Mouse (Mus musculus) neural tube, embryonic 12.5 days (tissue): Measurements from ENCODE around the gene Xpnpep1. TPM values are rescaled to one million over a fixed set of nuclear protein-coding genes. Genes with fewer than 3 reads are reported as not detected.
A peak's percentile ranks its signal among the peaks of the same experiment; 100 is the strongest.

Experiments used
- ATAC-seq: fragments of 200-750 bp; cut with Nextera tagmentation; 2 replicates; pipeline ENCODE4 v1.8.0; 2017; ENCODE audit warnings: low read depth, mild to moderate bottlenecking, moderate TSS enrichment, moderate library complexity; ENCODE audit not compliant: low FRiP score
- H3K27ac ChIP-seq: fragments of 300-500 bp; sonication (generic); 2 replicates; pipeline ENCODE4 v1.5.1; 2016
- H3K27me3 ChIP-seq: fragments of 300-500 bp; sonication (generic); replicated peaks from 2 replicates; pipeline ENCODE4 v1.6.1; 2016; ENCODE audit warnings: mild to moderate bottlenecking
- H3K36me3 ChIP-seq: fragments of 300-500 bp; sonication (generic); 2 replicates; pipeline ENCODE4 v1.6.1; 2016; ENCODE audit warnings: mild to moderate bottlenecking
- H3K4me1 ChIP-seq: fragments of 300-500 bp; sonication (generic); 2 replicates; pipeline ENCODE4 v1.6.1; 2016
- H3K4me2 ChIP-seq: fragments of 300-500 bp; sonication (generic); replicated peaks from 2 replicates; pipeline ENCODE4 v1.6.1; 2016; ENCODE audit warnings: mild to moderate bottlenecking
- H3K4me3 ChIP-seq: fragments of 300-500 bp; sonication (generic); 2 replicates; pipeline ENCODE4 v1.5.1; 2016
- H3K9ac ChIP-seq: fragments of 300-500 bp; sonication (generic); 2 replicates; pipeline ENCODE4 v1.6.1; 2016; ENCODE audit warnings: mild to moderate bottlenecking
- H3K9me3 ChIP-seq: fragments of 300-500 bp; sonication (generic); 2 replicates; pipeline ENCODE4 v1.6.1; 2016; ENCODE audit warnings: mild to moderate bottlenecking
- WGBS: fragments of 180-500 bp; shearing (Covaris S2); methylation state at CpG from one replicate; pipeline ENCODE4 v1.1.7; 2016; 5-methylcytosine and 5-hydroxymethylcytosine counted together
- polyA plus RNA-seq: library from polyadenylated mRNA; unstranded; fragments of >200 nt; fragmentation: Nextera tagmentation; extraction: Ambion mirVana; gene quantifications from 2 replicates; pipeline ENCODE4 v1.2.1, GENCODE M21; 2016

The Xpnpep1 gene
- polyA plus RNA-seq, 1 experiment from 2014 or later = 153 TPM

DNA sequence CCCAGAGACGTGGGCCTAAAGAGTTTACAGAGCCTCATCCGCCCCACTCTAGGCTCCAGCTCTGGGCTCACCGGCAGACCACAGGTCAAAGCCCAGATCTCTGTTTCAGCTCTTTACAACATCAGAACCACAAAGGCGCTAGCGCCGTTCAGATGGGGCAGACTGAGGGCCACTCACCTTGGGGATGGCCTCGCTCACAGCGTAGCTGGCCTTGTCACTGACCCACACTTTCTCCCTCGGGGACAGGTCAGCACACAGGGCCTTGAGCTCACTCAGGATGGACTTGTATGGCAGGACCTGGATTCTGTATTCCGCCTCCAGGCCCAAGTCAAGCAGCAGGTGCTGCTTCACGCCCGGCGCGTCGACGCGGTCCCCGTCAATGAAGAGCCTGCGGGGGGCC, 34.0 kb downstream of the Xpnpep1 start:
- Histone ChIP-seq H3K4me3 (no peak overlapping the region), H3K4me1 (no peaks in the 10 kb centered on the region), H3K27ac (no peak overlapping the region), H3K9ac (no peak overlapping the region), H3K27me3 (no peaks in the 10 kb centered on the region), H3K4me2 (no peak overlapping the region), H3K9me3 (no peaks in the 10 kb centered on the region), H3K36me3 (peaks cover 77% of the 10 kb centered on the region)
- WGBS = 97% methylated on average over 19 of the region's 19 CpGs
- ATAC-seq = no peak

DNA sequence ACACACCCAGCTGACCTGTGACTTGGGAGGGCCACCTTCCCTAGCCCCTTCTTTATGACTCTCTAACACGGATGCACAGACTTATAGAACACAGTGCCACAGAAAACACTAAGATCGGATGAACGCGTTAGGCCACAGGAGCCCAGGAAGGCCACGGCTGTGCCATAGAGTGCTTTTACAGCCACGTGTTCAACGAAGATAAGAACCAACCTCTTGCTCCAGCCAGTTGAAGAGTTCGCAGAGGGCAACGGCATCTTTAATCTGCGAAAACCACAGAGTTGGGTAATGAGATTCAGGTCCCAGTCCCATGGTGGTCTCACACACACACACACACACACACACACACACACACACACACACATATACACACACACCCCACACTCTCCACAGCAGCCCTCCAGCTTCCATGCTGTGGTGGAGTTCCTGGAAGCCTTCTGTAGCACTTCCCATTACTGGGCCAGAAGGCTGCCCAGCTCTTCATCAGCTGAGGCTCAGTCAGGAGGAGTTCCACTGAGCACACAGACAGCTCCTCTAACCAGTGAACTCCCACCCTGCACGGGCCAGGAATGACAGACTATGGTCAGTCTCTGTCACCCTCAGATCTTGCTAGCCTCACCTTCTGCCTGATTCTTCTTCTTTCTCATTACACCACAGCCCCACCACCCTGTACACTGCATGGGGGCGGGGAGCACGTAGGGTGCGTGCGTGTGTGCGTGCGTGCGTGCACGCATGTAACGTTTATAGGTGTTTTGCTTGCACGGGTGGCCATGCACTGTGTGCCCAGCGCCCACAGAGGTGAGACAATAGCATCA, 36.3 kb downstream of the Xpnpep1 start:
- H3K36me3 ChIP-seq = peaks cover 78% of the 10 kb centered on the region
- H3K9me3 ChIP-seq = no peaks in the 10 kb centered on the region
- no peak overlapping the region for H3K9ac ChIP-seq
- H3K4me1 ChIP-seq = no peaks in the 10 kb centered on the region
- no peaks in the 10 kb centered on the region for H3K27me3 ChIP-seq
- H3K4me2 ChIP-seq = no peak overlapping the region
- H3K4me3 ChIP-seq = no peak overlapping the region
- H3K27ac ChIP-seq = no peak overlapping the region
- no peak for ATAC-seq
- WGBS = 95% methylated on average over 22 of the region's 22 CpGs

DNA sequence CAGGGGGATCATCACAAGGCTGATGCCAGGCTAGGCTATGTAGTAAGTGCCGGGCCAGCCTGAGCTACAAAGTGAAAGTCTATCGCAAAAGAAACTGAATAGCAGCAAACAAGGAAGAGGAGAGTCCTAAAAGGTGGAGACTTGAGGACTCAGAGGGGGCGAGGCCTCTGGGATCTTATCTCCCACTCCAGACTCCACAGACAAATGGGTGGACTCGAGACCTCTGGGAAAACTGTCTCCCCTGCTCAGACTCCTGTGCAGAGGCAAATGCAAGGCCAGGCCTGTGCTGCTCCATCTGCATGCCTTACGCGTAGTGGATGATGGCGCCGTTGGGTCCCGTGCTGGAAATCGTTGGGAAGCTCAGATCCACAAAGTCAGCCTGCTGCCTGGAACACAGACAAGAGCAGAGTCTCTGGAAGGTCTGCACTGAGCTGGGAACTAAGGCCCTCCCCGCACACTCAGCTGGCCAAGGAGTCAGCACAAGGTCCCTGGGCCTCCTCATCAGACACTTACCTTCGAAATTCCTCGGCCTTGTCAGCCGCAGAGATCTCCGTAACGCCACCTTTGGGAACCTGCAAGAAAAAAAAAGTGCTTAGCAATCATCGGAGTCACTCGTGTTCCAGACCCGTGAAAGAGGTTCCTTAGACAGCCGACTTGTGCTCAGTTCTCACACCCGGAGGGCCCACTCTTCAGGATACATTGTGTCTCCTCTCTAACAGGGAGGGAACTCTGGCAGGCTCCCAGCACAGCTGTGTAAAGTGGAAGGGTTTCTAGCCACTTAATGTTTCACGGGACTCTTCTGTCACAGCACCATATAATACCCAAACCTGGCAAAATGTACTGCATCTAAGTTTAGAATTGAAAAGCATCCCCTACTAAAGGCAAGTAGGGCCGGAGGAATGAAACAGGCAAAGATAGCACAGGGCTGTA, 37.6 kb downstream of the Xpnpep1 start:
- Histone ChIP-seq H3K4me2 (no peak overlapping the region), H3K27me3 (no peaks in the 10 kb centered on the region), H3K27ac (no peak overlapping the region), H3K9ac (no peak overlapping the region), H3K4me3 (no peak overlapping the region), H3K9me3 (no peaks in the 10 kb centered on the region), H3K4me1 (no peaks in the 10 kb centered on the region), H3K36me3 (peaks cover 89% of the 10 kb centered on the region)
- ATAC-seq = no peak
- 95% methylated on average over 23 of the region's 23 CpGs for WGBS

DNA sequence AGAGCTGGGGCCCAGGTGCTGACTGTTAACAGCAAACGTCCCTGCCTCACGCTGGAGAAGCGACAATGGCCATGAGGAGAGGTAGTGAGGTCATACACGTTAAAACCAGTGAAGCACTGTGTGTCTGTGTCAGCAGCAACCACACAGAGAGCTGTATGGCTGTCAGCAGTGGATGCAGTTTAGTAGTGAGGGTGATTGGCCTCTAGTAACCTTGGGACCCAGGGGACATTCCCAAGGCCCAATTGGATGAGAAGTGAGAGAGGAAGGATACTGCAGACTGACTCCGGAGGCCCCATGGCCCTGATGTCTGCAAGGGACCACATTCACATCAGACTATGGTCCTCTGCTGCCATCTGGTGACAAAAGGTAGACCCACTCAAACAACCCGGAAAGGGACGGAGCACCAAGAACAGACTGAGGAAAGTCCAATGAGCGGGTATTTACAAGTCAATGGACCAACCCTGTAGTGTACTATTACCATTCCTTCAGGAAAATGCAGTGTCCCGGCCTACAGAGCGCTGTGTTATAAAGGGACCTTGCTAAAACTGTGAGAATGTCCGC, 47.1 kb downstream of the Xpnpep1 start:
- no peak overlapping the region for H3K9ac ChIP-seq
- no peaks in the 10 kb centered on the region for H3K4me1 ChIP-seq
- WGBS = 76% methylated on average over 11 of the region's 11 CpGs
- H3K4me3 ChIP-seq = no peak overlapping the region
- peaks cover 53% of the 10 kb centered on the region for H3K36me3 ChIP-seq
- no peaks in the 10 kb centered on the region for H3K9me3 ChIP-seq
- no peak overlapping the region for H3K27ac ChIP-seq
- ATAC-seq = peak; percentile 71
- H3K4me2 ChIP-seq = no peak overlapping the region
- no peaks in the 10 kb centered on the region for H3K27me3 ChIP-seq

DNA sequence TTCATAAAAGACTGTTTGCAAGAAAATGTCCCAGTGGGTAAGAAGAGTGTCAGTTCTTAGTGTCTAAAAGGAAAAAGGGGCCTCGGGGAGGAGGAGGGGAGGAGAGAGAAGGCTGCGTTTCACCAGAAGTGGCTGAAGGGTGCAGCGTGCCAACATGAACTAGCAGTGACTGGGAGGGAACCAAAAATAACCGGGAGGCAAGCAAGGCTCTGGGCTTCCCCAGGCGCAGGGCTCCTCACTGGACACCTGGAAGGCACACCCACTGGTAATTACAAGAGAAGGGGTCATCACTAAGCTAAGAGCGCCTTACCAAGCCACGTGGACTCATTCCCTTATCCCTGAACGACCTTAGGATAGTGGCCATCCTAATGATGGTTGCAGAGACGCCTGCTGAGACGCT, 48.1 kb downstream of the Xpnpep1 start:
- Histone ChIP-seq H3K27me3 (no peaks in the 10 kb centered on the region), H3K36me3 (peaks cover 44% of the 10 kb centered on the region), H3K27ac (no peak overlapping the region), H3K9me3 (no peaks in the 10 kb centered on the region), H3K4me2 (no peak overlapping the region), H3K9ac (no peak overlapping the region), H3K4me1 (no peaks in the 10 kb centered on the region), H3K4me3 (no peak overlapping the region)
- ATAC-seq = no peak
- 84% methylated on average over 10 of the region's 10 CpGs for WGBS

DNA sequence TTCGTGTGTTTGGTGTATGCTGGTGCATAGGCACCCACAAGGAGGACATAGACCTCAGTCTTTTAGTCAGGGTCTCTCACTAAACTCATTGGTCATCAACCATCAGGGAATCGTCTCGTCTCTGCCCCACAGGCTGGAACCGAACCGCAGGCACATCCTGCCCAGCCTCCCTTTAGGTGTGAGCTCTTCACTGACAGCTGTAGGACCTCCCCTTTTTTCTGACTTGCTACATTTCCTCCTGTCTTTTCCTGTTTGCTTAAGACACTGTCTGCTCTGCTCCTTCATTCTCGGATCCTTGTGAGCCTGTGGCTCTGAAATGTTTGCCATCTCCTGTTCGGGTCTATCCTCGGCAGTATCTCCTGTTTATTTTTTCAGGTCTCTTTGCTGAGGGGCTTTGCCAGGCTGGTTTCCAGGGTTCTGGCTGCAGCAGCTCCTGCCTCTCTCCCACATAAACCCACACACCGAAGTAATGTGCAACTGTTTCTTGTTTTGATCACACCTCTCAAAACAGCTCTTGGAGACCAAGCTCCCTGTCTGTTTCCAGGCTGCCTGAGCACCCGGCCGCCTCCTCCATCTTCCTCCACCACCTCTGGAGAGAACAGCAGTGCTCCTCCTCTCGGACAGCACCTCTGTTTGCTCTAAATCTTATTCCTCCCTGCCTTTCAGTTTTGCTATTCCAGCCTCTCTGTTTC, 60.8 kb downstream of the Xpnpep1 start:
- Histone ChIP-seq H3K27me3 (no peaks in the 10 kb centered on the region), H3K4me1 (peaks cover 3% of the 10 kb centered on the region; the same call in 1 of the 2 replicates), H3K4me2 (no peak overlapping the region), H3K36me3 (no peaks in the 10 kb centered on the region), H3K9ac (no peak overlapping the region), H3K27ac (no peak overlapping the region), H3K9me3 (no peaks in the 10 kb centered on the region), H3K4me3 (no peak overlapping the region)
- 82% methylated on average over 12 of the region's 12 CpGs for WGBS
- no peak for ATAC-seq

GRCm38 (mm10) chr19:52975564-52976185, 64.3 kb downstream of the Xpnpep1 start:
- H3K9ac ChIP-seq = no peak overlapping the region
- no peak overlapping the region for H3K27ac ChIP-seq
- 54% methylated on average over 15 of the region's 15 CpGs for WGBS
- peaks cover 3% of the 10 kb centered on the region; the same call in 1 of the 2 replicates for H3K4me1 ChIP-seq
- no peaks in the 10 kb centered on the region for H3K27me3 ChIP-seq
- peaks cover 5% of the 10 kb centered on the region; the same call in 1 of the 2 replicates for H3K9me3 ChIP-seq
- H3K4me2 ChIP-seq = no peak overlapping the region
- no peak overlapping the region for H3K4me3 ChIP-seq
- no peaks in the 10 kb centered on the region for H3K36me3 ChIP-seq
- peak; percentile 76 for ATAC-seq

DNA sequence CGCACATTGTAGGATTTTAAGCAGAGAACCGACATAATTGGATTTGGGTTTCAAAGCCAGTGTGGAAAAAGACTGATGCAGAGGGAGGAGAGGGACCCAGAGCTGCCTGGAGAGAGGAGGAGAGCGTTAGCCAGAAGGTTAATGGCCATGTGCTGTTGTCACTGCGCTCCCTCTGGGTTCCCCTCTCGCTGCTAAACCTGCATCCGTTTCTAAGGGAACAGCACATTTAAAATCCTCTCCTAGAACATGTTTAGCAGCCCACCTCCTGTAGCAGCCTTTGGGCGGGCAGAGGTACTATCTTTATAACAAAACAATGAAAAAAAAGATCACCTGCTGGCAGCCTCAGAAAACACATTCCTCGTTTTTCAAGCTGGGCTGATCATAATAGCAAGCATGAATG, 73.7 kb downstream of the Xpnpep1 start:
- H3K9ac ChIP-seq = no peak overlapping the region
- no peak overlapping the region for H3K4me2 ChIP-seq
- no peak overlapping the region for H3K27ac ChIP-seq
- H3K4me3 ChIP-seq = no peak overlapping the region
- H3K36me3 ChIP-seq = no peaks in the 10 kb centered on the region
- H3K4me1 ChIP-seq = no peaks in the 10 kb centered on the region
- no peak for ATAC-seq
- no peaks in the 10 kb centered on the region for H3K9me3 ChIP-seq
- H3K27me3 ChIP-seq = no peaks in the 10 kb centered on the region
- 37% methylated on average over 8 of the region's 8 CpGs for WGBS

GRCm38 (mm10) chr19:52962745-52963144, 77.3 kb downstream of the Xpnpep1 start:
- H3K27me3 ChIP-seq = no peaks in the 10 kb centered on the region
- H3K4me3 ChIP-seq = no peak overlapping the region
- no peak overlapping the region for H3K27ac ChIP-seq
- H3K4me2 ChIP-seq = no peak overlapping the region
- no peaks in the 10 kb centered on the region for H3K36me3 ChIP-seq
- WGBS = 93% methylated on average over 2 of the region's 2 CpGs
- H3K9me3 ChIP-seq = no peaks in the 10 kb centered on the region
- no peak for ATAC-seq
- no peaks in the 10 kb centered on the region for H3K4me1 ChIP-seq
- no peak overlapping the region for H3K9ac ChIP-seq

- WGBS = 14% methylated on average over 25 of the region's 25 CpGs
- Histone ChIP-seq H3K4me2 (peak overlapping the region; percentile 49), H3K27me3 (no peaks in the 10 kb centered on the region), H3K4me3 (0 out of 2 replicates have a peak overlapping the region, but pooled peaks have one; percentile 1), H3K27ac (no peak overlapping the region), H3K4me1 (peaks cover 4% of the 10 kb centered on the region), H3K36me3 (no peaks in the 10 kb centered on the region), H3K9me3 (peaks cover 6% of the 10 kb centered on the region; the same call in 1 of the 2 replicates), H3K9ac (0 out of 2 replicates have a peak overlapping the region, but pooled peaks have one; percentile 29)
- peak; percentile 78 for ATAC-seq
These were observed 117.1 kb downstream of the Xpnpep1 start for GRCm38 (mm10) chr19:52922678-52923495.

- no peak overlapping the region for H3K4me2 ChIP-seq
- no peak overlapping the region for H3K27ac ChIP-seq
- H3K9ac ChIP-seq = no peak overlapping the region
- H3K4me3 ChIP-seq = no peak overlapping the region
- H3K9me3 ChIP-seq = no peaks in the 10 kb centered on the region
- no peaks in the 10 kb centered on the region for H3K27me3 ChIP-seq
- WGBS = 32% methylated on average over 2 of the region's 2 CpGs
- H3K4me1 ChIP-seq = no peaks in the 10 kb centered on the region
- H3K36me3 ChIP-seq = no peaks in the 10 kb centered on the region
- no peak for ATAC-seq
These were observed 135.8 kb downstream of the Xpnpep1 start for GRCm38 (mm10) chr19:52904182-52904581.
